Mouse (Mus musculus) testis, adult 2 months (tissue): ENCODE measurements around the gene Pcbp2. TPM values are rescaled to one million over a fixed set of nuclear protein-coding genes. Genes with fewer than 3 reads are reported as not detected.
A peak's percentile ranks its signal among the peaks of the same experiment; 100 is the strongest.

Experiments
- H3K27ac ChIP-seq: fragments of 200-500 bp; 2 replicates; pipeline ENCODE4 v1.5.1; 2012; ENCODE audit warnings: low read depth, low read length; ENCODE audit not compliant: control insufficient read depth, insufficient read depth
- H3K27me3 ChIP-seq: fragments of 200-500 bp; 2 replicates; pipeline ENCODE4 v1.6.1; 2012; ENCODE audit warnings: mild to moderate bottlenecking, low read length, moderate library complexity; ENCODE audit not compliant: control insufficient read depth, insufficient read depth
- H3K36me3 ChIP-seq: fragments of 200-500 bp; 2 replicates; pipeline ENCODE4 v1.6.1; 2012; ENCODE audit warnings: mild to moderate bottlenecking, low read length; ENCODE audit not compliant: control insufficient read depth, insufficient read depth
- H3K4me1 ChIP-seq: fragments of 200-500 bp; 2 replicates; pipeline ENCODE4 v1.6.1; 2012; ENCODE audit warnings: low read length; ENCODE audit not compliant: control insufficient read depth, insufficient read depth
- H3K4me3 ChIP-seq: fragments of 200-500 bp; 2 replicates; pipeline ENCODE4 v1.5.1; 2012; ENCODE audit warnings: low read depth, mild to moderate bottlenecking, low read length, moderate library complexity, mixed read lengths; ENCODE audit not compliant: control insufficient read depth
- CTCF ChIP-seq: fragments of 200-500 bp; IDR thresholded peaks from 2 replicates; pipeline ENCODE4 v1.5.1; 2012; ENCODE audit warnings: low read depth, mild to moderate bottlenecking, inconsistent platforms, low read length, moderate library complexity; ENCODE audit not compliant: control insufficient read depth, insufficient read depth, insufficient replicate concordance
- POLR2A ChIP-seq: fragments of 200-500 bp; IDR thresholded peaks from 2 replicates; pipeline ENCODE4 v1.6.1; 2012; ENCODE audit warnings: low read depth, mild to moderate bottlenecking, inconsistent platforms, low read length, moderate library complexity; ENCODE audit not compliant: control insufficient read depth
- polyA plus RNA-seq: library from polyadenylated mRNA; depleted of rRNA; stranded (reverse); fragments of >200 nt; gene quantifications from 2 replicates; pipeline ENCODE4 v1.2.3, GENCODE M21; 2012

The Pcbp2 gene
- polyA plus RNA-seq, 1 experiment = 1,129 TPM

- Histone ChIP-seq H3K27ac (no peak overlapping the region), H3K36me3 (no peaks in the 10 kb centered on the region; the same call in 1 of the 2 replicates)
Measured at GRCm38 (mm10) chr15:102526111-102527002, 56.0 kb downstream of the Pcbp2 start.

GRCm38 (mm10) chr15:102527936-102528335, 57.6 kb downstream of the Pcbp2 start:
- Histone ChIP-seq H3K27ac (no peak overlapping the region), H3K4me3 (no peak overlapping the region), H3K36me3 (no peaks in the 10 kb centered on the region; the same call in 1 of the 2 replicates), H3K4me1 (no peaks in the 10 kb centered on the region), H3K27me3 (no peaks in the 10 kb centered on the region)
- TF ChIP-seq CTCF (peak; percentile 46; the same call in 1 of the 2 replicates), POLR2A (no peak)

More at GRCm38 (mm10) chr15:102526111-102527002, 56.0 kb downstream of the Pcbp2 start:
- no peak overlapping the region for H3K4me3 ChIP-seq
- no peaks in the 10 kb centered on the region for H3K27me3 ChIP-seq
- H3K4me1 ChIP-seq = no peaks in the 10 kb centered on the region
- TF ChIP-seq POLR2A = no peak

GRCm38 (mm10) chr15:102528396-102528795, 58.1 kb downstream of the Pcbp2 start:
- no peak overlapping the region for H3K27ac ChIP-seq
- no peaks in the 10 kb centered on the region; the same call in 1 of the 2 replicates for H3K36me3 ChIP-seq
- no peak overlapping the region for H3K4me3 ChIP-seq
- TF ChIP-seq CTCF (no peak), POLR2A (no peak)
- H3K4me1 ChIP-seq = no peaks in the 10 kb centered on the region
- no peaks in the 10 kb centered on the region for H3K27me3 ChIP-seq

GRCm38 (mm10) chr15:102530566-102530965, 60.2 kb downstream of the Pcbp2 start:
- Histone ChIP-seq H3K36me3 (peaks cover 2% of the 10 kb centered on the region), H3K4me3 (no peak overlapping the region), H3K4me1 (no peaks in the 10 kb centered on the region), H3K27ac (no peak overlapping the region), H3K27me3 (no peaks in the 10 kb centered on the region)
- no peak for TF ChIP-seq POLR2A
- no peak for TF ChIP-seq CTCF

- no peak for TF ChIP-seq CTCF
- TF ChIP-seq POLR2A = no peak
- Histone ChIP-seq H3K27me3 (no peaks in the 10 kb centered on the region), H3K4me3 (no peak overlapping the region), H3K36me3 (peaks cover 2% of the 10 kb centered on the region), H3K4me1 (no peaks in the 10 kb centered on the region), H3K27ac (no peak overlapping the region)
Measured at GRCm38 (mm10) chr15:102531586-102531985, 61.2 kb downstream of the Pcbp2 start.

GRCm38 (mm10) chr15:102532106-102532900, 62.0 kb downstream of the Pcbp2 start:
- H3K4me3 ChIP-seq = no peak overlapping the region
- TF ChIP-seq POLR2A (no peak), CTCF (no peak)
- no peak overlapping the region for H3K27ac ChIP-seq
- H3K36me3 ChIP-seq = peaks cover 2% of the 10 kb centered on the region
- no peaks in the 10 kb centered on the region for H3K4me1 ChIP-seq
- H3K27me3 ChIP-seq = no peaks in the 10 kb centered on the region

GRCm38 (mm10) chr15:102533926-102534325, 63.6 kb downstream of the Pcbp2 start:
- no peak overlapping the region for H3K27ac ChIP-seq
- no peaks in the 10 kb centered on the region for H3K4me1 ChIP-seq
- peaks cover 2% of the 10 kb centered on the region for H3K36me3 ChIP-seq
- H3K27me3 ChIP-seq = no peaks in the 10 kb centered on the region
- H3K4me3 ChIP-seq = no peak overlapping the region
- TF ChIP-seq CTCF (no peak), POLR2A (no peak)
